Mouse (Mus musculus): Measurements from ENCODE around the gene Smurf1.

The Smurf1 gene

DNA sequence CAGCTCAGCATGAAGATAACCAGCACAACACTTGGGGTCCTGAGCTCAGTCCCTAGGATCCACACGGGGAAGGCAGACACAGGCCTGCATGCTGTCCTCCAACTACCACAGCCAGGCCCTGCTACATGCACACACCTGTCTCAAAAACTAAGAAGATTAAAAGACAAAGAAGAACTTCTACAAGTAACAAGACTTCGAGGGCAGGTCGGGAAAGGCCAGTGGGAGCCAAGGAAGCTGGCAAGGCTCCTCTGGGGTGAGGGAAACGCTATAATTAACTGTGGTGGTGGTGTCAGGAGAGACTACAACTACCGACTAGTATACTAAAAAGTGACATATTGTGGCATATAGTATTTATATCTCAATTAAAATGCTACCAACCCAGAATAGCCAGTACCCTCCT lies 49.8 kb downstream of the Smurf1 start:
- in situ Hi-C loops (cut with MboI, MseI), result no loop called here

DNA sequence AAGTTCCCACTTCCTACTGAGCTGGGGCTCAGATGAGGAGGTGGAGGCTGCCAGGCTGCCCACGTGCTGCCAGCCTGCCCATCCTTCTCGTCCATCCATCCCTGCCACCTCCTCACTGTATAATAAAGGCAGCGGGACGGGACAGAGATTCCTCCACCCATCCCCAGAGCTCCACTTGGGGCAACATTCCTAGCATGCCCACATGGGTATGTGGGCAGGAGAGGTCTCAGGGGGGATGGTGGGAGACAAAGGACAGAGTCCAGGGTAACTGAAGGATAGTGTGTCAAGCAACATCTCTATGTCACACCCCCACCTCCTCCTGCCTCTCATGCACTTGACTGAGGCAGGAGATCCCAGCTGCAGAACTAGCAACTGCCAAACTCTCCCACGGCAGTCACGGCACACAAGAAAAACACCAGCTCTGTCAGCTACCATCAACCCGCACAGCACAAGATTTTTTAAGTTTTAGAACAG lies 51.2 kb downstream of the Smurf1 start:
- in situ Hi-C loops (cut with MboI, MseI), result no loop called here

DNA sequence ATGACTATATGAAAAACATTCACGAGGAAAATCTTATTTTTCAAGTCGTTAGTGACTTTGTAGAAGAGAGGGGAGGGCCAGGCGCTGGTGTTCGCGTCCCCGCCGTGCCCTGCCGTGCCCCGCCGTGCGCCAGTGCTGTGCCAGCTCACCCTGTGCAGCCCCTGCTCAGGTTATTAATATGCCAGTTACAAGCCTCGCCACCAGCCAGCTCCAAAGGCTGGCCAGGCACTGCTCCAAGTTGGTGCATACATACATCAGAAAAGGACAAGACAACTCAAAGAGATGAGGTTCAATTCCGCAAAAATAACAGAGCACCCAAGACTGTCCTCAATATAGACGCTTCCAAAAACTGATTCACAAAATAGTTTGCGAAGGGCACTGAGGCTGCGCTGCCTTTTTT lies 51.7 kb downstream of the Smurf1 start:
- in situ Hi-C loops (cut with MboI, MseI), result no loop called here

DNA sequence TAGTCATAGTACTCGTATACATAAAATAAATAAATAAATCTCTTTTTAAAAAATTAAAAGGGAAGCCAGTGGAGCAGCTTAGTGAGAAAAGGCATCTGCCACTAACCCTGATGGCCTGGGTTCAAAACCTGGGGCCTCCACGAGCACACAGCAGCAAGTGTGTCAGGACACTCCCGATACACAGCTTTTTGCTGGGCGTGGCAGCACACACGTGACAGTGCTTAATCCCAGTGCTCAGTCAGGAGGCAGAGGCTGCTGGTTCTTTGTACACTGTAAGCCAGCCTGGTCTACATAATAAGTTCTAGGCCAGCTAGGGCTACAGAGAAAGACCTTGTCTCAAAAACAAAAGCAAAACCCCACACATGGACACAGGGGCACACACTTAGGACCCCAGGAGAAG lies 52.3 kb downstream of the Smurf1 start:
- in situ Hi-C loops (cut with MboI, MseI), result no loop called here

DNA sequence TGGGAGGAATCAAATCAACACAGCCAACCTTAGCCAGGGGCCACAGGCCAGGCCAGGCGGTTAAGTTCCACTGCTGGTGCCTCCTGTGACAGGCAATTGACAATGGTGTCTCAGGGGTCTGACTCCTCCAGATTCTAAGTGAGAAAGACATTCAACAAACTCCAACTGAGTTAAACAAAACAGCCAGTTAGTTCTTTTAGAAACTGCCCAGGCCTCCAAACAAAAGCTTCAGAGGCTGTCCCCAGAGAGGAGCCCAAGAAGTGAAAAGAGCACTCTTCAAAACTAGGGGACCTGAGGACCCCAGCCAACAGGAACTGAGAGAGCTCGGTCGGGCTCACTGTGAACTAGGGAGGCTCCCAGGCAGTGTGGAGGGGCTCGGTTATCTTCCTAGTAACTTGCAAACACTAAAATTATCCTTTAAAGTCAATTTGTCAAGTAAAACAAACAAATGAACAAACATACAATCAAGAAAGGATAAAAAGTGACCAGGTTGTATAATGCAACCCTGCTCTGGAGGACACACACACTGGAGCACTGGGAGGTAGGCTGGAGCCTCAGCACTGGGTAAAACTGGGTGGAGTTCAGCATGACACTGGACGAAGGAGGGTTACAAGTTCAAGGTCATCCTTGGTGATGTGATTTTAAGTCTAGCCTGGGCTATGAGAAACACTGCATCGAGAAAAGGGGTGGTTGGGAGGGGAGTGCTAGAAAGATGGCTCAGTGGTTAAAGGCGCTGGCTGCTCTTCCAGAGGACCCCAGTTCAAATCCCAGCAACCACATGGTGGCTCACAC lies 52.9 kb downstream of the Smurf1 start:
- in situ Hi-C loops (cut with MboI, MseI), result no loop called here

DNA sequence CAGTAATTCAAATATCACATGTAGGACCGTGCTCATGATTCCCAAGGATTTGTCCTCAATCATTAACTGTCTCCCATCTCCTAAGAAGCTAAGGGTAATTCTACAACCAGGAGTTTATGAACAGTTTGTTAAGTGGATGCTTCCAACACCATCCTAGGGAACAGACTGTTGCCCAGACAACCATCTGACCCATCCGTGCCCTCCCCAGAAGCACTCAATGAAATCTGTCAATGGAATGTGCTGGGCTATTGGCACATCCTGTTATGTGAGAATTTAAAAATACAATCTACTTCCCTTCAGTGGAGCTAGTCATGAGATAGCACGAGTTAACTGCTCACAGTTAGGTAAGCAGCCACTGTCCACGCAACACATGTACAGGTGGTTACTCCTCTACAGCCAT lies 56.1 kb downstream of the Smurf1 start:
- in situ Hi-C loops (cut with MboI, MseI), result no loop called here

DNA sequence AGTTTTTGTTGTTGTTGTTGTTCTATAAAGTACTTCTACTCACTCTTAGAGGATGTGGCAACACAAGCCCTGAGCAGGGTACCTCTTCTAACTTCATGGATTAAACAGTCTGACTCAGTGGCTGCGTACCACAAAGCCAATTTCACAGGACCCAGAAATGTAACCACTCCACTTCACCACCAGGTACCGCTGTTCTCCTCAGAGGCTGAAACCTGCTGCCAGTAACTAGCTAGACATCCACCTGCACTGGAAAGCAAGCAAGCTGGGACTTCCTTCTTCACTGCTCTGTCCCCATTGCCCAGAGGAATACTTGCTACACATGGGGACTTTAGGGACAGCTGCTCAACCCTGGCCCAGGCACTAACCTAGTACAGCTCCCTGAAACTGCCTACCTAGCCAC lies 58.1 kb downstream of the Smurf1 start:
- in situ Hi-C loops (cut with MboI, MseI), result no loop called here

DNA sequence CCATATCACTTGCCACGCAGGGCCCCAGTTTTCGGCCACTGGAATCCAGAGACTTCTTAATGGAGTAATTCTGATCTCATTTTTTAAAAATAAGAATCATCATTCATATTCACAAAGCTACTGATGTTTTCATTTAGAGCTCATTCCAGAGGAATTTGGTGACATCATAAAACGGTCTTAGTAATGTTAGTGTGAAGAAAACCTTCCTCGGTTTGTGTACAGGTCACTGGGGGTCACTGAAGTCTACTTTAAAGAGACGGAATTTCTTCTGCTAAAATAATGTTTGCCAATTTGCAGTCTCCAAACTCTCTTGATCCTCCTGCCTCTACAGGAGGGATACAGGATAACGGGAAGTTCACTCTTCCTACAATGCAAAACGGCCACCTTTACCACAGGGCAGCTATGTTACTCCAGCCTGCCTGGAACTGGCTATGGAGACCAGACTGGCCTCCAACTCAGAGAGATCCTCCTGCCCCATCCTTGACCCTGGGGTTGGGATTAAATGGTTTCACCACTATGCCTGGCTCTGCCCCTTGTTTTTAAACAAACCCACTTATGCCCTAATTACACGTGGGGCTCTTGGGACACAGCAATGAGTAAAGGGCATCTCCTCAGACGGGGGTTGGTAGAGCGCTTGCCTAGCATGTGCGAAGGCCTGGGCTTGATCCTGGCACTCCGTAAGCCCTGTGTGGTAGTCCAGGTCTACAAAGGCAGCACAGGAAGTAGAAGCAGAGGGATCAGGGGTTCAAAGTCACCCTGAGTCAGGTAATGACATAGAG lies 61.1 kb downstream of the Smurf1 start:
- in situ Hi-C loops (cut with MboI, MseI), result no loop called here

DNA sequence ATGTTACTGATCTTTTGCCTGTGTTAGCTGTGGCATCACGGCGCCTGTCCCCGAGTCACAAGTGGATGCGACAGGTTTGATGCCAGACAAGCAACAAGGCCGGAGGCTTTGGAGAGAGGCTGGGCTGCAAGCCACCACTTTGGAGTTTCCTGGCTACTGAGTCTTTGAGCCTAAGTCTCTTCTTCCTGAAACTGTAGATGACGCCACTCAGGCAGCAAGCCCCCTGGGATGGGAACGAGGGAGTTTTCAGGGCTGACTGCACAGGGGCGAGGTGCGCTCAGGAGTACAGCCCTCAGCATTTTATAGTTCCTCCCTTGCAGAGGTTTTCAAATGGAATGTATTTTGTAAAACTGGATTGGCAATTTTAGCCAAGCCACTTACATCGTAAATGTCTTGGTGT lies 63.9 kb downstream of the Smurf1 start:
- in situ Hi-C loops (cut with MboI, MseI), result no loop called here

DNA sequence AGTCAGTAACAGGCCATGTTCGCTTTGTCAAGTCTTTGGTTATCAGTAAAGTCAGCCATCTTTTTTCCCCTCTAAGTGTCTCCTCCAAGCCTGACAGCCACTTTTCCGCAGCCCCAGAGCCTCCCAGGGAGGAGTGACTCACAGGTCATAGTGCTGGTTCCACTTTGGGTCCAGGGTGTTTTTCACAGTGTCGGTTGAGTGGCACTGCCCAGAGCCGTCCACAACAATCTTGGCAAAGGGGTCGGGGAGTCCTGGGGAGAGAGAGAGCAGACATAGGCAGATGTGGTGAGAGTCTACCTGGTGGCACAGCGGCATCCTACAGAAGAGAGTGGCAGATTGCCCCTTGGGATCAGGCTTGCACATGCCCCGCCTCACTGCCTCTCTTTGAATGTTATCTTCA lies 64.6 kb downstream of the Smurf1 start:
- in situ Hi-C loops (cut with MboI, MseI), result no loop called here

DNA sequence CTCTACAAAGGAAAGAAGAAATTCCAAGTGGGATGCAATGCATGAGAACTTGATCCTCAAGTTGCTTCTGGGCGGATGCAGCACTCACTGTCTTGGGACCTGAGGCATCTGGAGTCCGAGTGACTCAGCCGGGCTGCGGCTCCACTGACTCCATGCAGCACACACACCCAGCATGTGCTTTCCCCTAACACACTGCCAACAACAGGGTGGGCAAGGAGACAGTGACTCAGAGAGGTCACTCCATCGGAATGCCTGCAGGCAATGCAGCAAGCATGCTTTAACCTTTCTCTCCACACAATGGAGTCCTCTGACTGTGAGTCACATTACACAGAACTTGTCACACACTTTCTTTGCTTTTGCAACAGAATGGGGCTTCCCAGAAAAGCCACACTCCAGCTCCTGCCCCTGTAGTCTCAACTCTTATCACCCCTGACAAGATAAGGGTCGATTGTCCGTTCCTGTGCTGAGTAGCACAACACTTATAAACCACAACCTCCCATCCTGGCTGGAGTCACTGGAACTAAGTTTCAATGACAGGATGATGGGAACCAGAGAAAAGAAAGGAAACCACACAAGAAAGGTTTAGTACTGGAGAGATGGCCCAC lies 67.1 kb downstream of the Smurf1 start:
- in situ Hi-C loops (cut with MboI, MseI), result no loop called here

DNA sequence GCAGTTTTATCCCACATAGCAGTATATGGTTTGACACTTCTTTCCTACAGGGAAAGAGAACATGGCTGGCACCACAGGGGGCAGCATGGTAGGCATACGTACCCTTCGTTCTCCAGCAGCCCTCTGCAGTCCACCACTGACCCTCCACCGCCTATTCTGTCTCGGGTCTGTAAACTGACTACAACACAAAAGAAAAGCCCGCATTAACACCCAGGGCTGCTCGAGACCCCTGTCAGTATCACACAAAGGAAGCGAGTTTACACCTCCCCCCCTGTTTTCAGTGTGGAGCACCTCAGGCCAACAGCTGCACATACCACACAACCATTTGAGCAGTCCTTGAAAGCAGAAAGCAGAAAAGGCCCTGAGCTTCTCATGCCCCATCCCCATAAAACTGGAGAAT lies 67.8 kb downstream of the Smurf1 start:
- in situ Hi-C loops (cut with MboI, MseI), result no loop called here

DNA sequence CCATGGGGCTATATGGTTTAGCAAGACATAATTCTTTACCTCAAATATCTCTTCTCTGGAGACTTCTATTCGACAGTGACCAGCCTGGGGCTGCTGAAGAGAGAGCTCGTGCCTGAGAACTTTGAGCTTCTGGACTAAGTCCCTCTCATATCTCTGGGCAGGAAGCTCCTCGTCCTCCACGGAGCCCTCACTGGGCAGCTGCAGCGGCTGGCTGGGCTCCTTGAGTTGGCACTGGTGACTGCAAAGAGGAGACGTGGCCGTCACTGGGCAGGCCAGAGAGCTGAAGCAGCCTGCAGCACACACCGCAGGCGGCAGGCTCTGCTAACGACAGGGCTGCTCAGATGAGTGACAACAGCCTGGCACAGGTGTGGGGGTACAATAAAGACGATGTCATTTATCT lies 74.4 kb downstream of the Smurf1 start:
- in situ Hi-C loops (cut with MboI, MseI), result no loop called here

DNA sequence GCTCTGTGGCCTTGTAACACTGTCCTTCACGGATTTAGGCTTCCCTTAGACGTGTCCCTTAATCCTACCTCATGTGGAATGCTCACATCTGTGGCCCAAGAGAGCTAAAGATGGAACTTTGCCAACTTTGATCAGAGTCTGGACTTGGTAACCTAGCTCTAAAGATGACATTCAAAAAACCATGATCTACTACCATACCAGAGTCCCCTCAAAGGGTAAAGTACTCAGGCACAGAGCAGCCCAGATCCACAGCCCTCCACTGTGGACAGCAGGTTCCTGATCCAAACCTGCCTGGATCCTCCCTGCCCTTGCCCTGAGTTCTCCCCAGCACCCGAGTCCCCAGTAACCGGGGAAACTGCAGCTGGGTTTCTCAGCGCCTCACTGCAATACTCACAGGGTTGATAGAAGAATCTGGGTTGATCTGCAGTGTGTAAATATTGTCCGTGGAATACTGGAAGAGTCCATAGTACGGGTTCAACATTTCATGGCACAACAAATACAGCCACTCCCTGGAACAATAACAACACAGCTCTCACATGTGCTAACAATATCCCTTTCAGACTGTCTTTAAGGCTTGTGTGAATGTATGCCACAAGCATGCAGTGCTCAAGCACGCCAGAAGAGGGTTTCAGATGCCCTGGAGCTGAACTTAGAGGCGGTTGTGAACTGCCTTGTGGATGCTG lies 79.5 kb downstream of the Smurf1 start:
- in situ Hi-C loops (cut with MboI, MseI), result no loop called here

DNA sequence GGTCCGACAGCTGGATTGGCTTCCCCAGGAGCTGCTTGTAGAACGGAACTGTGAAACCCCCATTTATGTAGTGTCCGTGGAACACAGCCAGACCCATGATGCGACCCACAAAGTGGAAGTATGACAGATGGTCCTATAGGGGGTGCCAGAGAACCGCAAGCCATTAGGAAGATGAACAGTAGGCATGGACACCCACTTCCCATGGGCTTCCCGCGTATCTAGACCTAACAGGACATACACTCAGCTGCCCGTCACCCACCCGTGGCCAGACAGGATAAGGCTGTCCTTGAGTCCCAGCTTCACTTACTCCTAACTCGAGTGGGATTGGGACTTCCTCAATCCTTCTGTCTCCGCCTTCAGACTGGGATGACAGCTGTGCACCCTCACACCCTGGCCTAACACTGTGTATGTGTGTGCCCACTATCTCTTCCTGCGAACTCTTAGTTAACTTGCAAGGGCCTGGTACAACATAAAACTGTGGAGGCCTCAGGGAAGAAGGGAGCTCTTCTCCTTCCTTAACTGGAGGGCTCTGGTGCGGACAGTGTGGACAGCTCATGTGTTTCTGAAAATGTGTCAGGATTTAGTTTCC lies 80.9 kb downstream of the Smurf1 start:
- in situ Hi-C loops (cut with MboI, MseI), result loop anchor here (5.0 kb wide), 1 partner anchor 362 kb away; no protein-coding TSS in a partner anchor

DNA sequence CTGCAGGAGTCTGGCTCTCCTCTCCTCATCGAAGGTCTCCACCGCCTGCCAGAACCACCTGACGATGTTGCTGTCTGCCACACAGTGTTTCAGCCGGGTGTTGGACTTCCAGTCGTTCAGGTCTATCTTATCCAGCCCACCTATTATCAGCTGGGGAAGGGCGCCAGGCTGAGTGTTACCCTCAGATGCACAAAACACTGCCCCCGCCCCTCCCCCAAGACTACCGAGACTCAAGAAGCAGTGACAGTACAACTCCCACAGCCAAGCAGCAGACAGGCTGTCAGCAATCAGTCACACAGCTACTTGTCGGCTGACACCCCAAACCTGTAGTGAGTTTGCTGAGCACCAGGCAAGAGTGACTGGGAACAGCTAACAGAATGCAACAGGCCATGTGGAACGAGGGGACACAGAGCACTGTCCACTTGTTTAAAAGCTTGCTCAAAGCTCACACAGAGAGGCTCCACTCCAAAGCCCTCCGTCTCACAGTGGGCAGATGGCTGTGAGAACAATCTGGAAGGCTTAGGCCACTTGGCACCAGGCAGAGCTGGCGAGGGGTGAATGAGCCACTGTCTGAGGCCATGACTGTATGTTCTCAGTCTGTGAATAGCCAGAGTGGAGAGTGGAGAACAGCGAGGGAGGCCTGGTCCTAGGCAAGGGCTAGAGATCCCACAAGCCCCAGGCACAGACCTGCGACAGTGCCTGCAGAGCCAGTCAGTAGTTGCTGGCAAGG lies 83.8 kb downstream of the Smurf1 start:
- in situ Hi-C loops (cut with MboI, MseI), result loop anchor here (5.0 kb wide), 1 partner anchor 360 kb away; no protein-coding TSS in a partner anchor

DNA sequence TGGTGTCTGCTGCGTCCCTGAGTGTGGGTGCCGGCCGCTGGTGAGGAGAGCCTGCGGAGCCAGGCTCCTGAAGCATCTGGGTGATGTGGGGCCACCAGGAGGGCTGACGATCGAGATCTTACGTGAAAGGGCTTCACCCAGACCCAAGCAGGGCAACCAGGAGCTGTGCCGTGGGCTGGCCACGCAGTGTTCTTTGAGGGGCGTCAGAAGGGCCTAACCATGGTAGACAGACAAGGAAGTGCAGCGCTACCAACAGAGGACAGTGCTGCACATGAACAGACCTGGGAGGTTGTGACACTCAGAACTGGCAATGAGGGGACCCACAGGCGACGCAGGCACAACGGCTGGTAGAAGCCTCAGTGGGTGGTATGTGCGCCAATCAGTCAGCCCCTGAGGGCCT lies 88.6 kb downstream of the Smurf1 start:
- in situ Hi-C loops (cut with MboI, MseI), result no loop called here

DNA sequence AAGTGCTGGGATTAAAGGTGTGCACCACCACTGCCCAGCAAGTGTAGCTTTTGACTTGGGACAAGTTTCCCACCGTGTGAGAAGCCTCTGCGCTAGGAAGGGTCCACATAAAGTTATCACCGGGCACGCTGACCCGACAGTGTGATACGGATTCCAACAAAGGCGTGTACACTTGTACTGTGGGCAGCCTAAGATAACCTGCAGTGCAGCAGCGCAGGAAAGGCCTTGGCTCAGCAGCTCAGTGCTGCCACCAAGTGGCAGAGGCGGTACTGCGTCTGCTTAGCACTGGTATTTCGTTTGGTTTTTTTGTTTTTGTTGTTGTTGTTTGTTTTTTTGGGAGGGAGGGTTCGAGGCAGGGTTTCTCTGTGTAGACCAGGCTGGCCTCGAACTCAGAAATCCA lies 89.8 kb downstream of the Smurf1 start:
- in situ Hi-C loops (cut with MboI, MseI), result no loop called here

DNA sequence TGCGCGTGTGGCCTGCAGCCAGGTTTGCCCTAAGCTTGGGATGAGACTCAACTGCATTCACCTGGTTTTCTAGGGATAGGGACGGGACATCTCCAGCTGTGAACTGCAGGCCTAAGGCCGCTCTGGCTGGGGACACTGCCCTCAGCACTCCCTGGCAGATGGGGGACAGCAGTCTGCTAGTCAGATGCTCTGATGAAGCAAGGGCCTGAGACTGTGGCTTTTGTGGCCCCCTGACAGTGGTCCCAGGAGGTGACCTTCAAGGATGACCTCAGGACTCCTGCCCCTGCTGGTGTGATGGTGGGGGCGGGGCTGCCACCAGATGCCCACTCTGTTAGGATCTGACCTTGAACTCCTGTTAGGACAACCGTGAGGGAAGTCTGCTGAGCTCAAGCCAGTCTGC lies 90.4 kb downstream of the Smurf1 start:
- in situ Hi-C loops (cut with MboI, MseI), result no loop called here

DNA sequence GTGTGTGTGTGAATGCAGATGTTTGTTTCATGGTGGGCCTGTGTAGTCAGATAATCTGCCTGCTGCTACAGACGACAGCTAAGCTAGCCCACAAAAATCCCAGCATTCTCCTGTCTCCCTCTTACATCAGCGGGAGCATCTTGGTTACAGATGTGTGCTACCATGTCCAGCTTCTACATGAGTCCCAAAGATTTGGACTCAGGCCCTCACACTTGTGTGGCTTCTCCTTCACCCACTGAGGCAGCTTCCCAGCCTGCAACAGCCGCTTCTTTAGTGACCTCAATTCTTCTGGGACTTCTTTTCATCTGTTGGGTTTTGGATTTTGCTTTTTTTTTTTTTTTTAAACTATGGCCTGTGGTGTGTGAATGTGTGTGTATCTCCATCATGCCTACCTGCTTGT lies 92.8 kb downstream of the Smurf1 start:
- in situ Hi-C loops (cut with MboI, MseI), result no loop called here

DNA sequence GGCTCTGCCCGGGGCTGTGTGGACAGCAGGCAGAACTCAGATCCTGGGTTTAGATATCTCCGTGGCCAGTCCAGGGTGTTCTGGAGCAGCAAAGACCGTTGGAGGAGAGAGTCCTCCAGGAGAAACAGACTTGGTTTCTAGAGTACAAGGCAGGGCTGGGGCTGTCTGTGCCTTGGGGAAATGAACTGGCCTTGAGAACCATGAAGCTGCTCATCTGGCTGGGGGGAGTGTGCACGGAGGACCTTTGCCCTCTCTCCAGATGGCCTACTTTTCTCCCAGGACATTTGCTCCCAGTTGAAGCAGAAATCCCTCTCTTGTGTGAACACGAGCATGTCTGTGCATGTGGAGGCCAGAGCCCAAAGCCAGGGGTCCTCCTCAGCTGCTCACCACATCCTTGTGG lies 93.3 kb downstream of the Smurf1 start:
- in situ Hi-C loops (cut with MboI, MseI), result no loop called here

All from T-helper 1 cell (primary cell).